Mouse (Mus musculus) kidney, postnatal 4 days (tissue): ENCODE results near the gene Impdh2.
"Not testable (repeated sequence)": the region's sequence is repeated elsewhere in the genome, so short reads cannot be mapped to it uniquely, and the experiment has no call there.

Experiments used
- DNase-seq, 2 experiments: peaks; one replicate each; pipeline ENCODE4 v3.0.0; 2021; ENCODE audit warnings: mixed read lengths in 2 of 2

The Impdh2 gene

DNA sequence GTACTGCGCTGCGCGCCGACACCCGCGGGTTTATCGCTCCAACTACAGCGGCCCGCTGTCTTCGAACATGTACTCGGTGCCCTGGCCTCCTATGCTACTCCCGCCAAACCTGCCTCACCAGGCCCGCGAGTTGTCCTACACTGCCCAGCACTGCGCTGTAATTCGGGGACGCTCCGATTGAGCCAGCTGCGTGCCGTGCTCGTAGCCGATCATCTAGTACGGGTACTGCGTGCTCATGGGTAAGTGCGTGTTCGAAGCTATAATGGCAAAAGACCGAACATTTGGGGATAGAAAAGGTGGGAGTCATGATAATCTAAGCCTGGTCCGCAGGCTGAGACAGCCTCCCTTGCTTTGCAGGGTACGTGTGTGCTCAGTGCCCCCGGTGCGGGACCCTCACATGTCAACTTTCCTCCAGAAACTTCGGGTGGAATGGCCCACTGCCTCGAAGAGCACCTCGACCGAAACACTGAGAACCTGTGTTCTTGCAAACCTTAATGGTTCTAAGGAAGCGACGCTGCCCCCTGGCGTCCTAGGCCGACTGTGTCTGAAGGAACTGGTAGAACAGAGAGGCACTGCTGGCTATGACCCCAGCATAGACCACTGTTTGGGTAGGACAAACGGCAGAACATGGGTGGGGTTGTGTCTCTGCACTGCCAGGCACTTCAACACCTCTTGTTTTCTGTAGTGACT is 10.3 kb downstream of the Impdh2 start:
- DNase-seq = peak; percentile 93 to 95

DNA sequence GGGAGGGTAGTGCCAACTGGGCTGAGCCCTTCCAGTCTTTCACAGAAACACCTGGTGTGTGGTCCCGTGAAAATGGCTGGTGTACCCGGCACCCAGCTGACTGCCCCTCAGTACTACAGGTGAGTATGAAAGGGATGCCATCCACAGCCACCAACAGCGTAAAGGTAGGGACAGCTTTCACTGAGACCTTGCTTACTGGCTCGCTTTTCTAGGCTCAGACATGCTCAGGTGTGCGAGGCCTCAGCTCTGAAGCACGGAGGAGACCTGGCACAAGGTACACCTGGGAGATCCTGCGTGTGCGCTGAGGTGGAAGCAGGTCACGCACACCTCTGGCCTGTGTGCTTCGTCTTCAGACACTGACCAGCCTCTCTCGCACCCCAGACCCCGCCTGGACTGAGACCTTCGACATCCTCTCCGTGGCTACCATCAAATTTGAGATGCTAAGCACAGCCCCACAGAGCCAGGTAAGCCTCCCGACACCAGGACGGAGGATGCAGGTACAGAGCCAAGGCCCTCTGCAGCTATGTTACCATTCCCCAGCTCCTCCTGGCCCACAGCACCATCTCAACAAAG is 11.4 kb downstream of the Impdh2 start:
- DNase-seq = no peak

- DNase-seq = no peak
Measured at GRCm38 (mm10) chr9:108572321-108572720, 12.2 kb downstream of the Impdh2 start.

DNA sequence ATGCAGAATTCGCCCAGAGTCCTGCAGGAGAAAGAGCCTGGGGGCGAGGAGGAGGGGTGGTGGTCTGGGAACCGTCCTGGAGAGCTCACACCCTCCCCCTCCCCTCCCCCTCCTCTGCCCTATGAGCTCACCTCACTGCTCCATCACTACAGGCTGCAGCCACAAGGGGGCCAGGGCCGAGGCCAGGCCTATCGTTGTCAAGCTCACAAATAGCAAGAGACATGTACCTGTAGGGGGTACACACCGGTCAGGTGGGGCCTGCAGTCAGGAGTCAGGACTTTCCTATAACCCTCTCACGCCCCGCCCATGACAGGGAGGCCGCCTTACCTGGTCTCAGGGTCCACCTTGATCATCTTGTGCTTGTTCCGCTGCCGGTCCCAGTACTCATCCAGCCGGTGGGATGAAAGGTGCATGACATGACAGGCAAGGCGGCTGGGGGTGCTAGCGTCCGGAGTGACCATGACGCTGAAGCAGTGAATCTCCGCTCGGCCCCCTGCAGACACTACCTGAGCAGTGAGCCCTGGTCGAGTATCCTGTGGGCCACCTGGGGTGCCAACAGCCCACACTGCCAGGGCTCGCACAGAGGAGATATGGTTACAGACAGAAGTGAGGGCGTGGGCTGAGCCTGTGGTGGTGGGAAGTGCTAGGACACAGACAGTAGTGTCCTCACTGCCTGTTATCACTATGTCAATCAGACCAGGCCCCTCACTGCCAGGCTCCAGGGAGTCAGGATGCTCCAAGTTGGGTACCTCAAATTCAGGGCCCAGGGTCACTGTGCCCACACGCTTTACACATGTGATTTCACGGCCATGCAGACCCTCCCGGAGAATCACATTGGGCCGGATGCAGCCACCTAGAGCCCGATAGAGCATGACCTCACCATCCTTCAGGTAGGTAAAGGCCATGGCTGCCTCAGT is 13.9 kb downstream of the Impdh2 start:
- peak; percentile 86 to 92 for DNase-seq

DNA sequence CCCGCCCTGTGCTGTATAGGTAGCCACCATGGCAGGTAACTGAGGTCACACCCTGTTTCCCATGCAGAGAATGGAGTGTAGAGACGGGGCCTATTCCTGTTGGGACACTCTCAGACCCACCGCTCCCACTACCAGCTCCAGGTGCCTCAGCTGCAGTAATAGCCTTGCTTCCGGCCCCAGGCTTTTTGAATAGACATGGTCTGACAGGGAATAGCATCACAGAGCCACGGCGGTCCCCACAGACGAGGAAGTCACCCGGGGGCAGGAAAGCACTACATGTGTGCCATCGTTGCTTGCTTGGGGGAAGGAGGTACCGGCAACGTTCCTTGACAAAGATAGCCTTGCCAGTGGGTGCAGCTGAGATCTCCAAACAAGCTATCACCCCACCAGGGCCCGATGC is 14.8 kb downstream of the Impdh2 start:
- DNase-seq = no peak

GRCm38 (mm10) chr9:108575321-108576297 is 15.5 kb downstream of the Impdh2 start:
- no peak for DNase-seq

GRCm38 (mm10) chr9:108577025-108577424 is 16.9 kb downstream of the Impdh2 start:
- no peak for DNase-seq

GRCm38 (mm10) chr9:108577934-108578544 is 18.0 kb downstream of the Impdh2 start:
- DNase-seq = peak; percentile 73 to 81

DNA sequence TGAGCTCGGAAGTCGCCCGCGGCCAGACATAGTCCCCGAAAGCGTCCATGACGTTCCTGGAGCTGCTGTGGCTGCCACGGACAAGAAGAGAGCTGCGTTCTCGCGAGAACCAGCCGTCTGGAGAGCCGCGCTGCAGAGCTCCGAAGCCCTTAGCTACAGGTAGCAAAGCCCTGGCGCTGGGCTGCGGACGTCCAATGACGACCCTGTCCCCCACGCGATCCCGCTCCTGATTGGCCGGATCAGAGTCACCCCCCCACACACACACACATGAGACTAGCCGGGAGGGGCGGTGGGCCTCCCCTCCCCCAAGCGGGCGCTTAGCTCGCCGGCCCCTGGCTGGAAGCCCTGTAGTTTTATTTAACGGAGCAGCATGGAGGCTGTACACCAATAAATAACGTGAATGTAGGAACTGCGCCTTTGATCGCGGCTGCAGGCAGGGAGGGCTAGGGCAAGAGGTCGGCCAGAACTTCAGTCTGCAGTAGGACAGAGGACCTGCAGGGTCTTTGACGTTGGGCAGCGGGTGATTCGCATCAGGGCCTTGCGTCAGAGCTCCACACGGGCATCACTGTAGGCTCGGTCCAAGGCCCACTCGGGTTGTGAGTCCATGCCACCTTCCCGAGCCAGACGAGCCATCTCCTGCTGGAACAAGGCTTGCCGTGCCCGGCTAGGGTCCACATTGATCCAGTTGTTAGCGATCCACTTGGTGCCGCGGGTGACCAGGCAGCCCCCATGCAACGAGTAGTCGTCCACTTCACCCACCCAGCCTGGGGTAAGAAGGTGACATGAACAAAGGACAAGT is 18.7 kb downstream of the Impdh2 start, which contains the start of gene Wdr6:
TSS of gene Wdr6 (minus strand) at position 195 of the 799 bp plus-strand sequence.
- peak; percentile 95 to 97 for DNase-seq

GRCm38 (mm10) chr9:108579344-108579690 is 19.2 kb downstream of the Impdh2 start:
- DNase-seq = peak in 1 of 2 experiments; percentile 22

DNA sequence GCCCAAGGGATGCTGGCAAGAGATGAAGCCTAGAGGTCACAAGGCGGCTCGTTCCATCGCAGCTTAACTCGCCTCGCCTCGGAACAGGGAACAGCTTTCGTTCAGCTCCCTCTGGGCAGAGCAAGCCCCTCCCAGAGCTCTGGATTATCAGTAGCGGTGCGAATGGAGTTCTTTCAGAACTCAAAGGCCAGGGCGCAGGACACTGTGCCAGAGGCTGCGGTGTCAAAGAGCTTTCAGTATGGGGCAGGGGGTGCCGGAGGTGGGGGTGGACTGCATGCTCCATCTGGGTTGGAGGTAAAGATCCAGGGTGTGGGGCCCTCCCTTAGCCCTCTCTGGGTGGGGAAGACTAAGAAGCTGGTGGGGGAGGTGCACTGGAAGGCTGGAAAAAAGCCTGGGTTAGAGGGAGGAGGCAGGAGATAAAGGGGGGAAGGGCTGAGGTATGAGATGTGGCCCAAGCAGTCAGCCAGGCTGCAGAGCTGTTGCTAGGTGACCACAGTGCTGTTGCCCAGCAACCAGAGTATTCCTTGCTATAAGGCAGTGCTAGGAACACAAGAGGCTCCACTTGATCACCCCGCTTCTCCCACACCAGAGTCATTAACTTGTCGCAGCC is 27.6 kb downstream of the Impdh2 start:
- peak; percentile 83 to 90 for DNase-seq

DNA sequence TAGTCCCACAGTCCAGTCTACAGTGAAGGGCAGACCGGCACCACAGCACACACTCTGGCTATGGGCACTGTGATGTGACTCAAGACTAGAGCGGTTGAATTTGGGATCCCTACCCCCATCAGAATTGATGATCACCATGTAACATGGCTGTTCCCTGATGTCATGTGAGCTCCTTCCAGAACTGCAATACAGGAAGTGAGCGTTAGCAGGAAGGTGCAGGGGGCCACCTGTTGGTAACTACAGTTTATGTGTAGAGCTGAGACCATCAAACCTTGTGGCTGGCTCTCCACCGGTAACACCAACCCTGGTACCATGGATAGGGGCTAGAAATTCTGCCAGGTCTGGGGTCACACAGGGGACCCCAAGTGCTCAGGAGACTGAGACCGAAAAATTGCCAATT is 29.1 kb downstream of the Impdh2 start:
- DNase-seq = peak in 1 of 2 experiments; percentile 49

DNA sequence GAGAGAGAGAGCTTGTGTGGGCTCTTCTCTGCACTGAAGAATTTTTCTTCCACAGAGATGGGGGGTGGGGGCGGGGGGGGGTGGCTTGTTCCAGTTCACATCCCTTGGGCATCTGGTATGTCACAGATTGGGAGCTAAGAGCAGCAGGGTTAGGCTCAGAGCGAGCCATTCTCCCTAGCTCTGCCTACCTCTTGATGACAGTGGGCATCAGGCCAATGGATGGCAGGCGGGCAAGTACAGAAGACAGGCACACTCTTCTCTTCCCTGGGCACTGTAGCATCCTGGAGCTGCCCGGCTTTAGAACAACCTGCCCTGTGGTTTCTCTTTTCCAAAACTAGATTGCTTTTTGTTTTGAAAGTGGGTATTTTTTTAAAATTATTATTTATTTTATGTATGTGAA is 31.4 kb downstream of the Impdh2 start:
- no peak for DNase-seq

- no peak for DNase-seq
Measured at GRCm38 (mm10) chr9:108594354-108594753, 34.3 kb downstream of the Impdh2 start.

GRCm38 (mm10) chr9:108596998-108597764 is 37.1 kb downstream of the Impdh2 start, which contains the start of gene P4htm:
Gene P4htm, minus strand, starts transcription at chr9:108597667.
- peak; percentile 77 to 85 for DNase-seq

- DNase-seq = no peak
Measured at GRCm38 (mm10) chr9:108599021-108599566, 39.0 kb downstream of the Impdh2 start.

DNA sequence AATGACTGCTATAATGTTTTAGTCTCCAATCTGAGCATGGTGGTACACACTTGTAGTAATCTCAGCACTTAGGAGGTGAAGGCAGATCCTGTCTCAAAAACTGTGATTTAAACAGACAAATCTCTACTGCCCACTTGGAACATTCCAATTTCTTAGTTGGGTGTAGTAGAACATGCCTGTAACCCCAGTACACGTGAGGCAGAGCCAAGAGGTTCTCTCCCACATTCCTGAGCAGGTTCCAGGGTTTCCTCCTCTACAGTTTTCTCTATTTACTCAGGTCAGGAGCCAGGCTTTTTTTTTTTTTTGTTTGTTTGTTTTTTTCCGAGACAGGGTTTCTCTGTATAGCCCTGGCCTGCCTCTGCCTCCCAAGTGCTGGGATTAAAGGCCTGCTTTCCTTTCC is 39.9 kb downstream of the Impdh2 start:
- no peak for DNase-seq

DNA sequence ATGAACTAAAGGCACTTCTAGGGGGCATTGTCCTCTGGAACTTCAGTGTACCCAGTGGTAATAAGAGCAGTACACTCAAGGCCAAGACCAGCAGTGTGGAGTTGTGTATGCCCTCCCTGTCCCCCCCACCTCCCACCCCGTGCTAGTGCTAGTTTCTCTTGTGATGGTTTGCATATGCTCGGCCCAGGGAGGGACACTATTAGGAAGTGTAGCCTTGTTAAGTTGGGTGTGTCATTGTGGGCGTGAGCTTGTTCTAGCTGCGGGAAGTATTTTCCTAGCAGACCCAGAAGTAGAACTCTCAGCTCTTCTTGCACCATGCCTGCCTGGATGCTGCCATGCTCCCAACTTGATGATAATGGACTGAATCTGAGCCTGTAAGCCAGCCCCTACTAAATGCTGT is 41.9 kb downstream of the Impdh2 start:
- DNase-seq = no peak

DNA sequence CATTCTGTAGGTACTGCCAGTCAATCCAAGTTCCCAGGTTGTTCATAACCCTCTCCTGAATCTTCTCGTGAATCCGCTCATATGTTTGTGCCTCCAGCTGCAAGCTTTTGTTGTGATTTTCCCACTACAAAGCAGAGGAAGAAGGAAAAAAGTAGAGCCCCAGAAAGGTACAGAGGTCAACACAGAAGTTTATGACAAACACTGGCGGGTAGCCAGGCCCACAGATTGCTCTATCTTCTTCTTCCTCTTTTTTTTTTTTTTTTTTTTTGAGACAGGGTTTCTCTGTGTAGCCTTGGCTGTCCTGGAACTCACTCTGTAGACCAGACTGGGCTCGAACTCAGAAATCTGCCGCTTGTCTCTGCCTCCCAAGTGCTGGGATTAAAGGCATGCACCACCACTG is 47.8 kb downstream of the Impdh2 start:
- DNase-seq = not testable (repeated sequence)
